Mouse (Mus musculus): ENCODE data around the gene Sgsm1. TPM values are rescaled to one million over a fixed set of nuclear protein-coding genes. Genes with fewer than 3 reads are reported as not detected.
"Not testable (repeated sequence)": the region's sequence is repeated elsewhere in the genome, so short reads cannot be mapped to it uniquely, and the experiment has no call there.

The Sgsm1 gene
- polyA plus RNA-seq, 1 experiment, result not detected

GRCm38 (mm10) chr5:113347593-113347992 is 37.0 kb upstream of the Sgsm1 start:
- Histone ChIP-seq H3K36me3 (replicated peaks; ENCODE audit: low read length) (no peaks in the 10 kb centered on the region), H3K9me3 (no peaks in the 10 kb centered on the region), H3K27me3 (replicated peaks) (peaks cover 62% of the 10 kb centered on the region), H3K4me3 (replicated peaks) (no peak overlapping the region), H3K4me1 (no peaks in the 10 kb centered on the region)
- TF ChIP-seq GATA1 (IDR thresholded peaks at IDR 0.05; ENCODE audit: borderline replicate concordance, low read length) (no peak), FLI1 (IDR thresholded peaks at IDR 0.05; ENCODE audit: low read length) (no peak)

GRCm38 (mm10) chr5:113346651-113347050 is 36.1 kb upstream of the Sgsm1 start:
- H3K4me1 ChIP-seq; H3K9me3 ChIP-seq; H3K36me3 ChIP-seq (replicated peaks; ENCODE audit: low read length); H3K4me3 ChIP-seq (replicated peaks): not testable (repeated sequence)
- peaks cover 62% of the 10 kb centered on the region for H3K27me3 ChIP-seq (replicated peaks)

- Histone ChIP-seq H3K36me3 (replicated peaks; ENCODE audit: low read length) (no peaks in the 10 kb centered on the region), H3K27me3 (replicated peaks) (peaks cover 63% of the 10 kb centered on the region), H3K9me3 (no peaks in the 10 kb centered on the region), H3K4me3 (replicated peaks) (no peak overlapping the region), H3K4me1 (no peaks in the 10 kb centered on the region)
- TF ChIP-seq FLI1 (IDR thresholded peaks at IDR 0.05; ENCODE audit: low read length), result no peak
- TF ChIP-seq GATA1 (IDR thresholded peaks at IDR 0.05; ENCODE audit: borderline replicate concordance, low read length), result no peak
These were observed 35.2 kb upstream of the Sgsm1 start for GRCm38 (mm10) chr5:113345781-113346180.

- Histone ChIP-seq H3K36me3 (replicated peaks; ENCODE audit: low read length) (no peaks in the 10 kb centered on the region), H3K9me3 (no peaks in the 10 kb centered on the region), H3K4me1 (no peaks in the 10 kb centered on the region), H3K4me3 (replicated peaks) (no peak overlapping the region), H3K27me3 (replicated peaks) (peaks cover 57% of the 10 kb centered on the region)
- no peak for TF ChIP-seq GATA1 (IDR thresholded peaks at IDR 0.05; ENCODE audit: borderline replicate concordance, low read length)
- TF ChIP-seq FLI1 (IDR thresholded peaks at IDR 0.05; ENCODE audit: low read length), result no peak
These were observed 34.2 kb upstream of the Sgsm1 start for GRCm38 (mm10) chr5:113344635-113345386.

GRCm38 (mm10) chr5:113336281-113336680 is 25.7 kb upstream of the Sgsm1 start:
- Histone ChIP-seq H3K36me3 (replicated peaks; ENCODE audit: low read length) (no peaks in the 10 kb centered on the region), H3K4me1 (no peaks in the 10 kb centered on the region), H3K4me3 (replicated peaks) (no peak overlapping the region), H3K9me3 (peaks cover 12% of the 10 kb centered on the region), H3K27me3 (replicated peaks) (peaks cover 64% of the 10 kb centered on the region)
- no peak for TF ChIP-seq FLI1 (IDR thresholded peaks at IDR 0.05; ENCODE audit: low read length)
- TF ChIP-seq GATA1 (IDR thresholded peaks at IDR 0.05; ENCODE audit: borderline replicate concordance, low read length), result no peak

- TF ChIP-seq FLI1 (IDR thresholded peaks at IDR 0.05; ENCODE audit: low read length) (no peak), GATA1 (IDR thresholded peaks at IDR 0.05; ENCODE audit: borderline replicate concordance, low read length) (no peak)
- no peak overlapping the region for H3K4me3 ChIP-seq (replicated peaks)
- H3K4me1 ChIP-seq, result no peaks in the 10 kb centered on the region
- peaks cover 14% of the 10 kb centered on the region for H3K9me3 ChIP-seq
- peaks cover 65% of the 10 kb centered on the region for H3K27me3 ChIP-seq (replicated peaks)
- no peaks in the 10 kb centered on the region for H3K36me3 ChIP-seq (replicated peaks; ENCODE audit: low read length)
These were observed 25.1 kb upstream of the Sgsm1 start for GRCm38 (mm10) chr5:113335732-113336131.

- TF ChIP-seq GATA1 (IDR thresholded peaks at IDR 0.05; ENCODE audit: borderline replicate concordance, low read length) (no peak), FLI1 (IDR thresholded peaks at IDR 0.05; ENCODE audit: low read length) (no peak)
These were observed 24.3 kb upstream of the Sgsm1 start for GRCm38 (mm10) chr5:113334621-113335530.

GRCm38 (mm10) chr5:113332899-113333298 is 22.3 kb upstream of the Sgsm1 start:
- no peak for TF ChIP-seq GATA1 (IDR thresholded peaks at IDR 0.05; ENCODE audit: borderline replicate concordance, low read length)
- no peak for TF ChIP-seq FLI1 (IDR thresholded peaks at IDR 0.05; ENCODE audit: low read length)
- Histone ChIP-seq H3K4me3 (replicated peaks) (no peak overlapping the region), H3K36me3 (replicated peaks; ENCODE audit: low read length) (no peaks in the 10 kb centered on the region), H3K9me3 (peaks cover 42% of the 10 kb centered on the region), H3K27me3 (replicated peaks) (peaks cover 53% of the 10 kb centered on the region), H3K4me1 (no peaks in the 10 kb centered on the region)

More at GRCm38 (mm10) chr5:113334621-113335530, 24.3 kb upstream of the Sgsm1 start:
- no peak overlapping the region for H3K4me3 ChIP-seq (replicated peaks)
- H3K27me3 ChIP-seq (replicated peaks), result peaks cover 65% of the 10 kb centered on the region
- no peaks in the 10 kb centered on the region for H3K36me3 ChIP-seq (replicated peaks; ENCODE audit: low read length)
- H3K9me3 ChIP-seq, result peaks cover 22% of the 10 kb centered on the region
- no peaks in the 10 kb centered on the region for H3K4me1 ChIP-seq

- no peak for TF ChIP-seq GATA1 (IDR thresholded peaks at IDR 0.05; ENCODE audit: borderline replicate concordance, low read length)
- TF ChIP-seq FLI1 (IDR thresholded peaks at IDR 0.05; ENCODE audit: low read length), result no peak
These were observed 21.7 kb upstream of the Sgsm1 start for GRCm38 (mm10) chr5:113332239-113332638.

GRCm38 (mm10) chr5:113330202-113330601 is 19.6 kb upstream of the Sgsm1 start:
- Histone ChIP-seq H3K4me3 (replicated peaks) (no peak overlapping the region), H3K36me3 (replicated peaks; ENCODE audit: low read length) (no peaks in the 10 kb centered on the region), H3K9me3 (peaks cover 60% of the 10 kb centered on the region), H3K4me1 (no peaks in the 10 kb centered on the region), H3K27me3 (replicated peaks) (peaks cover 33% of the 10 kb centered on the region)
- TF ChIP-seq FLI1 (IDR thresholded peaks at IDR 0.05; ENCODE audit: low read length) (no peak), GATA1 (IDR thresholded peaks at IDR 0.05; ENCODE audit: borderline replicate concordance, low read length) (no peak)

More at GRCm38 (mm10) chr5:113332239-113332638, 21.7 kb upstream of the Sgsm1 start:
- Histone ChIP-seq H3K27me3 (replicated peaks) (peaks cover 47% of the 10 kb centered on the region), H3K9me3 (peaks cover 47% of the 10 kb centered on the region), H3K4me1 (no peaks in the 10 kb centered on the region), H3K4me3 (replicated peaks) (no peak overlapping the region), H3K36me3 (replicated peaks; ENCODE audit: low read length) (no peaks in the 10 kb centered on the region)

Measured in megakaryocyte, embryonic 14.5 days (primary cell).